8 mouse cellular contexts compared by ENCODE assay signal in genomic region chr1:153746728-153747127, GRCm38 (mm10). TPM values are rescaled to one million over a fixed set of nuclear protein-coding genes. Genes with fewer than 3 reads are reported as not detected.
DNase-seq lines count a peak whose midpoint lies in the region; ATAC-seq lines count a peak whose summit lies in the region.

No protein-coding gene starts in this region.

- H3K27me3 ChIP-seq in hindbrain, embryonic 11.5 days (ENCODE audit: control insufficient read depth, insufficient read depth, low read length), result no peaks in the 10 kb centered on the region
- no peaks in the 10 kb centered on the region for H3K27me3 ChIP-seq in hindbrain, embryonic 12.5 days

- ATAC-seq in hindbrain, embryonic 11.5 days (ENCODE audit: low FRiP score), result 0 out of 2 replicates have a peak, but pooled peaks have one; percentile 20
- ATAC-seq in hindbrain, embryonic 12.5 days (ENCODE audit: low FRiP score), result no peak
- ATAC-seq in megakaryocyte, adult 5-6 weeks (ENCODE audit: poor library complexity, severe bottlenecking), result peak; percentile 47

- no peak overlapping the region for H3K4me3 ChIP-seq in hindbrain, embryonic 11.5 days (ENCODE audit: low read depth, low read length)
- no peak overlapping the region for H3K4me3 ChIP-seq in hindbrain, embryonic 12.5 days

- H3K4me2 ChIP-seq in hindbrain, embryonic 11.5 days (replicated peaks; ENCODE audit: low read depth, low read length), result no peak overlapping the region
- no peak overlapping the region for H3K4me2 ChIP-seq in hindbrain, embryonic 12.5 days (replicated peaks)

- 4% methylated on average over 12 of the region's 12 CpGs for WGBS in hindbrain, embryonic 11.5 days
- WGBS in hindbrain, embryonic 12.5 days, result 7% methylated on average over 12 of the region's 12 CpGs

- peaks cover 12% of the 10 kb centered on the region for H3K4me1 ChIP-seq in hindbrain, embryonic 11.5 days (replicated peaks; ENCODE audit: control insufficient read depth, insufficient read depth, low read length)
- H3K4me1 ChIP-seq in hindbrain, embryonic 12.5 days, result peaks cover 54% of the 10 kb centered on the region

- DNase-seq in hindbrain, embryonic 11.5 days (ENCODE audit: low spot score), result peak; percentile 89
- peak; percentile 85 for DNase-seq in Muller cell, postnatal 12 days (ENCODE audit: inconsistent ontology term)
- DNase-seq in cerebellum, adult 9-10 months, result peak; percentile 79
- peak; percentile 25 to 28 for DNase-seq in gastrocnemius, adult 8-10 months (ENCODE audit: low spot score in 2 of 2)
- DNase-seq in layer of hippocampus, adult 11-12 months (ENCODE audit: low spot score), result peak; percentile 73
- peak; percentile 60 for DNase-seq in spleen, adult 12 weeks (ENCODE audit: low spot score)

- no peak overlapping the region for H3K27ac ChIP-seq in hindbrain, embryonic 11.5 days (ENCODE audit: low read depth, low read length)
- H3K27ac ChIP-seq in hindbrain, embryonic 12.5 days, result no peak overlapping the region

- no peaks in the 10 kb centered on the region for H3K9me3 ChIP-seq in hindbrain, embryonic 11.5 days (ENCODE audit: control insufficient read depth, low read length)
- no peaks in the 10 kb centered on the region for H3K9me3 ChIP-seq in hindbrain, embryonic 12.5 days (replicated peaks)

- H3K36me3 ChIP-seq in hindbrain, embryonic 11.5 days (ENCODE audit: control insufficient read depth, insufficient read depth, low read length), result no peaks in the 10 kb centered on the region
- H3K36me3 ChIP-seq in hindbrain, embryonic 12.5 days, result 0 out of 2 replicates have a peak, but pooled peaks cover 5% of the 10 kb centered on the region

- 0 out of 2 replicates have a peak overlapping the region, but pooled peaks have one; percentile 19 for H3K9ac ChIP-seq in hindbrain, embryonic 11.5 days (ENCODE audit: low read depth, low read length)
- H3K9ac ChIP-seq in hindbrain, embryonic 12.5 days, result no peak overlapping the region; the same call in 1 of the 2 replicates

RNA-seq across cellular contexts. Expression of gene Rnasel, which starts 2.5 kb away (rescaled TPM):
- polyA plus RNA-seq in hindbrain, embryonic 11.5 days (2014; fragmentation: Nextera tagmentation; extraction: Ambion mirVana), result 31.4 and 40.3 TPM in 2 replicates
- 39.5 and 40.0 TPM in 2 replicates for polyA plus RNA-seq in hindbrain, embryonic 12.5 days (2016; fragmentation: Nextera tagmentation; extraction: Ambion mirVana)
- 1 to 10 TPM in 3 of 4 experiments, under 1 TPM in 1; 0.63 to 1.8 (median 1.2) TPM for total RNA-seq in gastrocnemius, adult 8-10 months (2022)
- total RNA-seq in megakaryocyte, adult 5-6 weeks (2015), result 50.2 and 54.4 TPM in 2 replicates
- total RNA-seq in megakaryocyte, adult 5-6 weeks (2017), result 60.5 and 74.1 TPM in 2 replicates

RNA-seq across cellular contexts. Expression of gene Rgs16, which starts 6.6 kb away (rescaled TPM):
- polyA plus RNA-seq in hindbrain, embryonic 11.5 days (2014; fragmentation: Nextera tagmentation; extraction: Ambion mirVana), result 7.8 and 11.0 TPM in 2 replicates
- polyA plus RNA-seq in hindbrain, embryonic 12.5 days (2016; fragmentation: Nextera tagmentation; extraction: Ambion mirVana), result 24.9 and 27.0 TPM in 2 replicates
- total RNA-seq in gastrocnemius, adult 8-10 months (2022), result under 1 TPM; 0.52 to 0.91 (median 0.71) TPM
- not detected in 2 replicates for total RNA-seq in megakaryocyte, adult 5-6 weeks (2015)
- total RNA-seq in megakaryocyte, adult 5-6 weeks (2017), result not detected in 2 replicates

Comparison
In these comparisons a context has a peak if more than half of its experiments do, and no peak if none do; other contexts are left out.
1. DNase-seq: peak in every context shown above with its lines; median percentile 89 in hindbrain, embryonic 11.5 days; 85 in Muller cell, postnatal 12 days; 79 in cerebellum, adult 9-10 months; 73 in layer of hippocampus, adult 11-12 months; 60 in spleen, adult 12 weeks; 26 in gastrocnemius, adult 8-10 months.
2. RNA of gene Rnasel, which starts 2.5 kb away (total RNA-seq): 50.2 to 74.1 TPM in megakaryocyte, adult 5-6 weeks; 0.63 to 1.8 TPM in gastrocnemius, adult 8-10 months; every median in the first group is over 10 times any median in the second.